Mouse (Mus musculus) neural tube, embryonic 15.5 days (tissue): ENCODE data around the gene Ino80b. TPM values are rescaled to one million over a fixed set of nuclear protein-coding genes. Genes with fewer than 3 reads are reported as not detected.

ENCODE experiments used
- ATAC-seq: fragments of 200-750 bp; cut with Nextera tagmentation; 2 replicates; pipeline ENCODE4 v1.8.0; 2017; ENCODE audit warnings: mild to moderate bottlenecking, moderate TSS enrichment, moderate library complexity; ENCODE audit not compliant: low FRiP score
- H3K27ac ChIP-seq: fragments of 300-500 bp; sonication (generic); replicated peaks from 2 replicates; pipeline ENCODE4 v1.5.1; 2015; ENCODE audit warnings: mild to moderate bottlenecking, inconsistent platforms
- H3K27me3 ChIP-seq: fragments of 300-500 bp; sonication (generic); replicated peaks from 2 replicates; pipeline ENCODE4 v1.6.1; 2015; ENCODE audit warnings: inconsistent platforms
- H3K36me3 ChIP-seq: fragments of 300-500 bp; sonication (generic); 2 replicates; pipeline ENCODE4 v1.6.1; 2015; ENCODE audit warnings: inconsistent platforms
- H3K4me1 ChIP-seq: fragments of 300-500 bp; sonication (generic); 2 replicates; pipeline ENCODE4 v1.6.1; 2015; ENCODE audit warnings: inconsistent platforms
- H3K4me2 ChIP-seq: fragments of 300-500 bp; sonication (generic); 2 replicates; pipeline ENCODE4 v1.6.1; 2015; ENCODE audit warnings: inconsistent platforms, mild to moderate bottlenecking, moderate library complexity
- H3K4me3 ChIP-seq: fragments of 300-500 bp; sonication (generic); replicated peaks from 2 replicates; pipeline ENCODE4 v1.5.1; 2015; ENCODE audit warnings: mild to moderate bottlenecking, inconsistent platforms
- H3K9ac ChIP-seq: fragments of 300-500 bp; sonication (generic); replicated peaks from 2 replicates; pipeline ENCODE4 v1.6.1; 2015; ENCODE audit warnings: mild to moderate bottlenecking, inconsistent platforms
- H3K9me3 ChIP-seq: fragments of 300-500 bp; sonication (generic); replicated peaks from 2 replicates; pipeline ENCODE4 v1.6.1; 2016; ENCODE audit warnings: inconsistent platforms
- WGBS: fragments of 180-500 bp; shearing (Covaris S2); methylation state at CpG from one replicate; pipeline ENCODE4 v1.1.7; 2015; ENCODE audit warnings: mixed read lengths; 5-methylcytosine and 5-hydroxymethylcytosine counted together
- polyA plus RNA-seq: library from polyadenylated mRNA; unstranded; fragments of >200 nt; fragmentation: Nextera tagmentation; extraction: Ambion mirVana; gene quantifications from 2 replicates; pipeline ENCODE4 v1.2.1, GENCODE M21; 2015

Ino80b gene
- polyA plus RNA-seq, 1 experiment from 2014 or later = 12.3 TPM

- H3K9me3 ChIP-seq = no peaks in the 10 kb centered on the region
- H3K4me3 ChIP-seq = no peak overlapping the region
- no peak for ATAC-seq
- H3K27ac ChIP-seq = no peak overlapping the region
- no peak overlapping the region for H3K4me2 ChIP-seq
- 77% methylated on average over 8 of the region's 8 CpGs for WGBS
- H3K4me1 ChIP-seq = peaks cover 56% of the 10 kb centered on the region
- no peaks in the 10 kb centered on the region for H3K36me3 ChIP-seq
- H3K9ac ChIP-seq = no peak overlapping the region
- peaks cover 11% of the 10 kb centered on the region; the same call in 1 of the 2 replicates for H3K27me3 ChIP-seq
Measured at GRCm38 (mm10) chr6:83140044-83140443, 14.8 kb upstream of the Ino80b start.

GRCm38 (mm10) chr6:83138056-83138455, 12.8 kb upstream of the Ino80b start:
- peak overlapping the region; percentile 31 for H3K9ac ChIP-seq
- no peaks in the 10 kb centered on the region for H3K9me3 ChIP-seq
- 0% methylated on average over 11 of the region's 11 CpGs for WGBS
- ATAC-seq = peak; percentile 26
- H3K27ac ChIP-seq = peak overlapping the region; percentile 81
- H3K36me3 ChIP-seq = no peaks in the 10 kb centered on the region
- peak overlapping the region; percentile 29 for H3K4me3 ChIP-seq
- peaks cover 11% of the 10 kb centered on the region; the same call in 1 of the 2 replicates for H3K27me3 ChIP-seq
- peak overlapping the region; percentile 47 for H3K4me2 ChIP-seq
- peaks cover 55% of the 10 kb centered on the region for H3K4me1 ChIP-seq

- no peaks in the 10 kb centered on the region for H3K36me3 ChIP-seq
- H3K4me2 ChIP-seq = peak overlapping the region; percentile 47
- peaks cover 11% of the 10 kb centered on the region; the same call in 1 of the 2 replicates for H3K27me3 ChIP-seq
- WGBS = under 1% methylated on average over 12 of the region's 12 CpGs
- H3K9me3 ChIP-seq = no peaks in the 10 kb centered on the region
- peak overlapping the region; percentile 81 for H3K27ac ChIP-seq
- ATAC-seq = peak; percentile 51
- H3K4me3 ChIP-seq = peak overlapping the region; percentile 29
- H3K9ac ChIP-seq = peak overlapping the region; percentile 31
- peaks cover 50% of the 10 kb centered on the region for H3K4me1 ChIP-seq
Measured at GRCm38 (mm10) chr6:83137576-83137950, 12.3 kb upstream of the Ino80b start.

- H3K4me2 ChIP-seq = peak overlapping the region; percentile 47
- peak overlapping the region; percentile 29 for H3K4me3 ChIP-seq
- peak overlapping the region; percentile 81 for H3K27ac ChIP-seq
- no peaks in the 10 kb centered on the region for H3K36me3 ChIP-seq
- peak; percentile 56 for ATAC-seq
- WGBS = 1% methylated on average over 26 of the region's 26 CpGs
- peak overlapping the region; percentile 31 for H3K9ac ChIP-seq
- H3K4me1 ChIP-seq = peaks cover 45% of the 10 kb centered on the region
- peaks cover 11% of the 10 kb centered on the region; the same call in 1 of the 2 replicates for H3K27me3 ChIP-seq
- H3K9me3 ChIP-seq = no peaks in the 10 kb centered on the region
Measured at GRCm38 (mm10) chr6:83136881-83137575, 11.8 kb upstream of the Ino80b start.

GRCm38 (mm10) chr6:83136291-83136880, 11.2 kb upstream of the Ino80b start:
- H3K4me1 ChIP-seq = peaks cover 42% of the 10 kb centered on the region
- H3K4me2 ChIP-seq = peak overlapping the region; percentile 47
- ATAC-seq = no peak; the same call in 1 of the 2 replicates
- no peaks in the 10 kb centered on the region for H3K9me3 ChIP-seq
- peak overlapping the region; percentile 27; the same call in 1 of the 2 replicates for H3K9ac ChIP-seq
- peaks cover 11% of the 10 kb centered on the region for H3K27me3 ChIP-seq
- H3K4me3 ChIP-seq = peak overlapping the region; percentile 29
- H3K36me3 ChIP-seq = no peaks in the 10 kb centered on the region
- peak overlapping the region; percentile 81 for H3K27ac ChIP-seq
- 24% methylated on average over 5 of the region's 5 CpGs for WGBS

GRCm38 (mm10) chr6:83135571-83136161, 10.4 kb upstream of the Ino80b start:
- H3K4me2 ChIP-seq = peak overlapping the region; percentile 47
- H3K4me3 ChIP-seq = peak overlapping the region; percentile 29
- H3K27ac ChIP-seq = peak overlapping the region; percentile 81; the same call in 1 of the 2 replicates
- WGBS = 7% methylated on average over 37 of the region's 37 CpGs
- H3K9me3 ChIP-seq = no peaks in the 10 kb centered on the region
- no peak for ATAC-seq
- peak overlapping the region; percentile 27; the same call in 1 of the 2 replicates for H3K9ac ChIP-seq
- H3K4me1 ChIP-seq = peaks cover 42% of the 10 kb centered on the region
- H3K36me3 ChIP-seq = no peaks in the 10 kb centered on the region
- H3K27me3 ChIP-seq = peaks cover 11% of the 10 kb centered on the region

- no peaks in the 10 kb centered on the region for H3K9me3 ChIP-seq
- peak within 1 kb of the TSS; percentile 81; the same call in 1 of the 2 replicates for H3K27ac ChIP-seq
- H3K4me3 ChIP-seq = peak within 1 kb of the TSS; percentile 29
- H3K27me3 ChIP-seq = peaks cover 11% of the 10 kb centered on the region
- H3K9ac ChIP-seq = peak within 1 kb of the TSS; percentile 27; the same call in 1 of the 2 replicates
- H3K4me1 ChIP-seq = peaks cover 39% of the 10 kb centered on the region
- H3K36me3 ChIP-seq = no peaks in the 10 kb centered on the region
- no peak for ATAC-seq
- H3K4me2 ChIP-seq = peak within 1 kb of the TSS; percentile 47
- WGBS = 59% methylated on average over 7 of the region's 7 CpGs
Measured at GRCm38 (mm10) chr6:83134951-83135513, 9.8 kb upstream of the Ino80b start, which contains the start of gene Rtkn. TSS of gene Rtkn (plus strand) at chr6:83135463.

GRCm38 (mm10) chr6:83134226-83134625, 9.0 kb upstream of the Ino80b start:
- ATAC-seq = no peak
- no peak overlapping the region for H3K27ac ChIP-seq
- WGBS = 71% methylated on average over 3 of the region's 3 CpGs
- no peak overlapping the region for H3K9ac ChIP-seq
- H3K4me3 ChIP-seq = no peak overlapping the region
- H3K36me3 ChIP-seq = no peaks in the 10 kb centered on the region
- H3K27me3 ChIP-seq = peaks cover 11% of the 10 kb centered on the region
- H3K4me1 ChIP-seq = peaks cover 32% of the 10 kb centered on the region
- H3K9me3 ChIP-seq = no peaks in the 10 kb centered on the region
- no peak overlapping the region for H3K4me2 ChIP-seq

- no peak overlapping the region for H3K4me3 ChIP-seq
- 89% methylated on average over 9 of the region's 9 CpGs for WGBS
Measured at GRCm38 (mm10) chr6:83132176-83132919, 7.1 kb upstream of the Ino80b start.

GRCm38 (mm10) chr6:83131469-83132034, 6.3 kb upstream of the Ino80b start:
- no peak for ATAC-seq
- H3K9ac ChIP-seq = no peak overlapping the region
- WGBS = 72% methylated on average over 6 of the region's 6 CpGs

More at GRCm38 (mm10) chr6:83132176-83132919, 7.1 kb upstream of the Ino80b start:
- ATAC-seq = no peak
- Histone ChIP-seq H3K9me3 (no peaks in the 10 kb centered on the region), H3K4me1 (peaks cover 15% of the 10 kb centered on the region), H3K27me3 (peaks cover 11% of the 10 kb centered on the region), H3K4me2 (no peak overlapping the region), H3K27ac (no peak overlapping the region), H3K9ac (no peak overlapping the region), H3K36me3 (no peaks in the 10 kb centered on the region)

More at GRCm38 (mm10) chr6:83131469-83132034, 6.3 kb upstream of the Ino80b start:
- no peaks in the 10 kb centered on the region for H3K9me3 ChIP-seq
- H3K27me3 ChIP-seq = peaks cover 10% of the 10 kb centered on the region
- H3K4me2 ChIP-seq = no peak overlapping the region
- no peak overlapping the region for H3K4me3 ChIP-seq
- H3K4me1 ChIP-seq = peaks cover 8% of the 10 kb centered on the region
- H3K36me3 ChIP-seq = no peaks in the 10 kb centered on the region
- no peak overlapping the region for H3K27ac ChIP-seq
